Mouse (Mus musculus) kidney, embryonic 16.5 days (tissue): ENCODE data around the gene Ptprn2. TPM values are rescaled to one million over a fixed set of nuclear protein-coding genes. Genes with fewer than 3 reads are reported as not detected.

ENCODE experiments used
- ATAC-seq: fragments of 200-750 bp; cut with Nextera tagmentation; 2 replicates; pipeline ENCODE4 v1.8.0; 2017; ENCODE audit warnings: moderate TSS enrichment; ENCODE audit not compliant: low FRiP score, low TSS enrichment
- H3K27ac ChIP-seq: fragments of 300-500 bp; sonication (generic); 2 replicates; pipeline ENCODE4 v1.5.1; 2014; ENCODE audit warnings: low read length
- H3K27me3 ChIP-seq: fragments of 300-500 bp; sonication (generic); 2 replicates; pipeline ENCODE4 v1.6.1; 2014; ENCODE audit warnings: low read length, control low read depth, mixed read lengths; ENCODE audit not compliant: insufficient read depth
- H3K36me3 ChIP-seq: fragments of 300-500 bp; sonication (generic); 2 replicates; pipeline ENCODE4 v1.6.1; 2014; ENCODE audit warnings: low read length, control low read depth, mixed read lengths; ENCODE audit not compliant: insufficient read depth
- H3K4me1 ChIP-seq: fragments of 300-500 bp; sonication (generic); 2 replicates; pipeline ENCODE4 v1.6.1; 2014; ENCODE audit warnings: low read length, control low read depth, mixed read lengths; ENCODE audit not compliant: insufficient read depth
- H3K4me2 ChIP-seq: fragments of 300-500 bp; sonication (generic); replicated peaks from 2 replicates; pipeline ENCODE4 v1.6.1; 2014; ENCODE audit warnings: low read depth, low read length
- H3K4me3 ChIP-seq: fragments of 300-500 bp; sonication (generic); 2 replicates; pipeline ENCODE4 v1.5.1; 2014; ENCODE audit warnings: mild to moderate bottlenecking, low read length
- H3K9ac ChIP-seq: fragments of 300-500 bp; sonication (generic); replicated peaks from 2 replicates; pipeline ENCODE4 v1.6.1; 2014; ENCODE audit warnings: low read length
- H3K9me3 ChIP-seq: fragments of 300-500 bp; sonication (generic); 2 replicates; pipeline ENCODE4 v1.6.1; 2016; ENCODE audit warnings: low read length, control low read depth
- WGBS: fragments of 180-500 bp; shearing (Covaris S2); extraction: QIAGEN DNeasy Blood & Tissue Kit; methylation state at CpG from one replicate; pipeline ENCODE4 v1.1.7; 2014; 5-methylcytosine and 5-hydroxymethylcytosine counted together
- polyA plus RNA-seq: library from polyadenylated mRNA; unstranded; fragments of >200 nt; fragmentation: Nextera tagmentation; extraction: Ambion mirVana; gene quantifications from 2 replicates; pipeline ENCODE4 v1.2.1, GENCODE M21; 2015

Gene Ptprn2
- polyA plus RNA-seq, 1 experiment from 2014 or later = not detected

GRCm38 (mm10) chr12:117257205-117257920, 771.8 kb downstream of the Ptprn2 start:
- ATAC-seq = peak; percentile 28; the same call in 1 of the 2 replicates
- peaks cover 3% of the 10 kb centered on the region; the same call in 1 of the 2 replicates for H3K27me3 ChIP-seq
- 26% methylated on average over 20 of the region's 20 CpGs for WGBS
- no peaks in the 10 kb centered on the region for H3K36me3 ChIP-seq
- H3K9ac ChIP-seq = peak overlapping the region; percentile 44; the same call in 1 of the 2 replicates
- no peaks in the 10 kb centered on the region for H3K9me3 ChIP-seq
- H3K4me3 ChIP-seq = no peak overlapping the region
- H3K4me2 ChIP-seq = peak overlapping the region; percentile 16; the same call in 1 of the 2 replicates
- H3K27ac ChIP-seq = no peak overlapping the region
- peaks cover 6% of the 10 kb centered on the region; the same call in 1 of the 2 replicates for H3K4me1 ChIP-seq

GRCm38 (mm10) chr12:117257921-117258497, 772.5 kb downstream of the Ptprn2 start:
- ATAC-seq = 0 out of 2 replicates have a peak, but pooled peaks have one; percentile 6
- Histone ChIP-seq H3K27ac (no peak overlapping the region), H3K27me3 (peaks cover 3% of the 10 kb centered on the region; the same call in 1 of the 2 replicates), H3K36me3 (no peaks in the 10 kb centered on the region), H3K4me2 (no peak overlapping the region), H3K9me3 (no peaks in the 10 kb centered on the region), H3K4me1 (peaks cover 6% of the 10 kb centered on the region; the same call in 1 of the 2 replicates), H3K9ac (no peak overlapping the region), H3K4me3 (no peak overlapping the region)
- WGBS = 70% methylated on average over 12 of the region's 12 CpGs

- Histone ChIP-seq H3K4me1 (peaks cover 6% of the 10 kb centered on the region; the same call in 1 of the 2 replicates), H3K9me3 (no peaks in the 10 kb centered on the region), H3K9ac (no peak overlapping the region), H3K27ac (no peak overlapping the region), H3K4me3 (no peak overlapping the region), H3K4me2 (no peak overlapping the region), H3K36me3 (no peaks in the 10 kb centered on the region), H3K27me3 (no peaks in the 10 kb centered on the region)
- ATAC-seq = no peak
- WGBS = 74% methylated on average over 6 of the region's 6 CpGs
Observed at GRCm38 (mm10) chr12:117260391-117261164, 775.1 kb downstream of the Ptprn2 start.

- Histone ChIP-seq H3K27me3 (no peaks in the 10 kb centered on the region), H3K4me1 (peaks cover 6% of the 10 kb centered on the region; the same call in 1 of the 2 replicates), H3K4me2 (no peak overlapping the region), H3K9me3 (no peaks in the 10 kb centered on the region), H3K36me3 (no peaks in the 10 kb centered on the region), H3K9ac (no peak overlapping the region), H3K4me3 (no peak overlapping the region), H3K27ac (no peak overlapping the region)
- 41% methylated on average over 3 of the region's 3 CpGs for WGBS
- no peak for ATAC-seq
Observed at GRCm38 (mm10) chr12:117261165-117261440, 775.6 kb downstream of the Ptprn2 start.

GRCm38 (mm10) chr12:117262003-117262402, 776.5 kb downstream of the Ptprn2 start:
- H3K36me3 ChIP-seq = no peaks in the 10 kb centered on the region
- H3K27ac ChIP-seq = no peak overlapping the region
- no peaks in the 10 kb centered on the region for H3K9me3 ChIP-seq
- H3K27me3 ChIP-seq = no peaks in the 10 kb centered on the region
- H3K4me1 ChIP-seq = 0 out of 2 replicates have a peak, but pooled peaks cover 3% of the 10 kb centered on the region
- no peak for ATAC-seq
- no peak overlapping the region for H3K4me2 ChIP-seq
- no peak overlapping the region for H3K4me3 ChIP-seq
- 87% methylated on average over 2 of the region's 2 CpGs for WGBS
- H3K9ac ChIP-seq = no peak overlapping the region

GRCm38 (mm10) chr12:117263081-117263480, 777.6 kb downstream of the Ptprn2 start:
- Histone ChIP-seq H3K4me1 (no peaks in the 10 kb centered on the region), H3K27me3 (no peaks in the 10 kb centered on the region), H3K9me3 (no peaks in the 10 kb centered on the region), H3K4me2 (no peak overlapping the region), H3K9ac (no peak overlapping the region), H3K36me3 (no peaks in the 10 kb centered on the region), H3K4me3 (no peak overlapping the region), H3K27ac (no peak overlapping the region)
- WGBS = 78% methylated on average over 2 of the region's 2 CpGs
- ATAC-seq = no peak

- Histone ChIP-seq H3K36me3 (no peaks in the 10 kb centered on the region), H3K27me3 (no peaks in the 10 kb centered on the region), H3K9me3 (no peaks in the 10 kb centered on the region), H3K4me3 (no peak overlapping the region), H3K27ac (no peak overlapping the region), H3K4me1 (no peaks in the 10 kb centered on the region), H3K4me2 (no peak overlapping the region), H3K9ac (no peak overlapping the region)
- WGBS = 88% methylated on average over 1 of the region's 1 CpGs
- ATAC-seq = no peak
Observed at GRCm38 (mm10) chr12:117265211-117265610, 779.7 kb downstream of the Ptprn2 start.

- Histone ChIP-seq H3K9me3 (no peaks in the 10 kb centered on the region), H3K4me3 (no peak overlapping the region), H3K9ac (no peak overlapping the region), H3K4me2 (no peak overlapping the region), H3K4me1 (no peaks in the 10 kb centered on the region), H3K27me3 (no peaks in the 10 kb centered on the region), H3K36me3 (no peaks in the 10 kb centered on the region), H3K27ac (no peak overlapping the region)
- 81% methylated on average over 7 of the region's 7 CpGs for WGBS
- no peak for ATAC-seq
Observed at GRCm38 (mm10) chr12:117268543-117269172, 783.1 kb downstream of the Ptprn2 start.

- no peaks in the 10 kb centered on the region for H3K27me3 ChIP-seq
- ATAC-seq = no peak
- H3K36me3 ChIP-seq = no peaks in the 10 kb centered on the region
- no peaks in the 10 kb centered on the region for H3K9me3 ChIP-seq
- H3K4me3 ChIP-seq = no peak overlapping the region
- 86% methylated on average over 4 of the region's 4 CpGs for WGBS
- no peaks in the 10 kb centered on the region for H3K4me1 ChIP-seq
- no peak overlapping the region for H3K27ac ChIP-seq
- no peak overlapping the region for H3K9ac ChIP-seq
- H3K4me2 ChIP-seq = no peak overlapping the region
Observed at GRCm38 (mm10) chr12:117269310-117269709, 783.8 kb downstream of the Ptprn2 start.
